Mouse (Mus musculus): ENCODE results near the gene Dusp27. TPM values are rescaled to one million over a fixed set of nuclear protein-coding genes. Genes with fewer than 3 reads are reported as not detected.

Gene Dusp27
- polyA plus RNA-seq, 1 experiment from 2014 or later = 1.1 TPM

- H3K27ac ChIP-seq = no peak overlapping the region
- H3K27me3 ChIP-seq (ENCODE audit: control insufficient read depth, insufficient read depth, low read length) = no peaks in the 10 kb centered on the region
- H3K4me3 ChIP-seq (replicated peaks; ENCODE audit: low read length) = no peak overlapping the region
- H3K4me2 ChIP-seq (replicated peaks) = no peak overlapping the region
- no peak overlapping the region for H3K9ac ChIP-seq
- no peaks in the 10 kb centered on the region for H3K9me3 ChIP-seq (ENCODE audit: control insufficient read depth, low read length)
- H3K36me3 ChIP-seq (replicated peaks; ENCODE audit: control insufficient read depth, insufficient read depth) = no peaks in the 10 kb centered on the region
- DNase-seq (ENCODE audit: low spot score) (no peak), ATAC-seq (ENCODE audit: low FRiP score) (no peak)
- 90% methylated on average over 1 of the region's 1 CpGs for WGBS
- 0 out of 2 replicates have a peak, but pooled peaks cover 6% of the 10 kb centered on the region for H3K4me1 ChIP-seq (replicated peaks; ENCODE audit: control insufficient read depth, insufficient read depth, low read length)
These were observed 4.7 kb downstream of the Dusp27 start for GRCm38 (mm10) chr1:166123045-166123444.

- no peak for DNase-seq (ENCODE audit: low spot score)
- Histone ChIP-seq H3K27ac (no peak overlapping the region), H3K4me3 (replicated peaks; ENCODE audit: low read length) (no peak overlapping the region), H3K36me3 (replicated peaks; ENCODE audit: control insufficient read depth, insufficient read depth) (no peaks in the 10 kb centered on the region), H3K4me2 (replicated peaks) (no peak overlapping the region), H3K9me3 (ENCODE audit: control insufficient read depth, low read length) (no peaks in the 10 kb centered on the region), H3K27me3 (ENCODE audit: control insufficient read depth, insufficient read depth, low read length) (no peaks in the 10 kb centered on the region), H3K4me1 (replicated peaks; ENCODE audit: control insufficient read depth, insufficient read depth, low read length) (0 out of 2 replicates have a peak, but pooled peaks cover 6% of the 10 kb centered on the region), H3K9ac (no peak overlapping the region)
- 82% methylated on average over 7 of the region's 7 CpGs for WGBS
- no peak for ATAC-seq (ENCODE audit: low FRiP score)
These were observed 5.6 kb downstream of the Dusp27 start for GRCm38 (mm10) chr1:166122114-166122513.

- ATAC-seq (ENCODE audit: low FRiP score) (0 out of 2 replicates have a peak, but pooled peaks have one; percentile 34), DNase-seq (ENCODE audit: low spot score) (no peak)
- Histone ChIP-seq H3K4me2 (replicated peaks) (peak overlapping the region; percentile 10; the same call in 1 of the 2 replicates), H3K27ac (peak overlapping the region; percentile 39), H3K27me3 (ENCODE audit: control insufficient read depth, insufficient read depth, low read length) (no peaks in the 10 kb centered on the region), H3K4me3 (replicated peaks; ENCODE audit: low read length) (no peak overlapping the region), H3K4me1 (replicated peaks; ENCODE audit: control insufficient read depth, insufficient read depth, low read length) (0 out of 2 replicates have a peak, but pooled peaks cover 6% of the 10 kb centered on the region), H3K9me3 (ENCODE audit: control insufficient read depth, low read length) (no peaks in the 10 kb centered on the region), H3K36me3 (replicated peaks; ENCODE audit: control insufficient read depth, insufficient read depth) (no peaks in the 10 kb centered on the region), H3K9ac (0 out of 2 replicates have a peak overlapping the region, but pooled peaks have one; percentile 11)
- WGBS = 55% methylated on average over 13 of the region's 13 CpGs
These were observed 9.7 kb downstream of the Dusp27 start for GRCm38 (mm10) chr1:166117866-166118639.

- H3K27me3 ChIP-seq (ENCODE audit: control insufficient read depth, insufficient read depth, low read length) = no peaks in the 10 kb centered on the region; the same call in 1 of the 2 replicates
- H3K4me2 ChIP-seq (replicated peaks) = no peak overlapping the region
- 90% methylated on average over 4 of the region's 4 CpGs for WGBS
- ATAC-seq (ENCODE audit: low FRiP score) = no peak
- H3K9me3 ChIP-seq (ENCODE audit: control insufficient read depth, low read length) = no peaks in the 10 kb centered on the region
- no peak overlapping the region for H3K27ac ChIP-seq
- 0 out of 2 replicates have a peak, but pooled peaks cover 6% of the 10 kb centered on the region for H3K4me1 ChIP-seq (replicated peaks; ENCODE audit: control insufficient read depth, insufficient read depth, low read length)
- no peaks in the 10 kb centered on the region for H3K36me3 ChIP-seq (replicated peaks; ENCODE audit: control insufficient read depth, insufficient read depth)
- no peak for DNase-seq (ENCODE audit: low spot score)
- no peak overlapping the region for H3K4me3 ChIP-seq (replicated peaks; ENCODE audit: low read length)
- H3K9ac ChIP-seq = no peak overlapping the region
These were observed 12.0 kb downstream of the Dusp27 start for GRCm38 (mm10) chr1:166115719-166116118.

GRCm38 (mm10) chr1:166114986-166115385 lies 12.7 kb downstream of the Dusp27 start:
- no peak overlapping the region for H3K9ac ChIP-seq
- 89% methylated on average over 3 of the region's 3 CpGs for WGBS
- no peaks in the 10 kb centered on the region for H3K9me3 ChIP-seq (ENCODE audit: control insufficient read depth, low read length)
- H3K4me3 ChIP-seq (replicated peaks; ENCODE audit: low read length) = no peak overlapping the region
- H3K27ac ChIP-seq = no peak overlapping the region
- H3K4me2 ChIP-seq (replicated peaks) = no peak overlapping the region
- no peak for ATAC-seq (ENCODE audit: low FRiP score)
- H3K36me3 ChIP-seq (replicated peaks; ENCODE audit: control insufficient read depth, insufficient read depth) = no peaks in the 10 kb centered on the region
- DNase-seq (ENCODE audit: low spot score) = no peak
- H3K4me1 ChIP-seq (replicated peaks; ENCODE audit: control insufficient read depth, insufficient read depth, low read length) = 0 out of 2 replicates have a peak, but pooled peaks cover 6% of the 10 kb centered on the region
- no peaks in the 10 kb centered on the region; the same call in 1 of the 2 replicates for H3K27me3 ChIP-seq (ENCODE audit: control insufficient read depth, insufficient read depth, low read length)

GRCm38 (mm10) chr1:166105464-166105863 lies 22.3 kb downstream of the Dusp27 start:
- Histone ChIP-seq H3K9ac (no peak overlapping the region), H3K27ac (no peak overlapping the region), H3K4me1 (replicated peaks; ENCODE audit: control insufficient read depth, insufficient read depth, low read length) (no peaks in the 10 kb centered on the region), H3K36me3 (replicated peaks; ENCODE audit: control insufficient read depth, insufficient read depth) (no peaks in the 10 kb centered on the region), H3K27me3 (ENCODE audit: control insufficient read depth, insufficient read depth, low read length) (no peaks in the 10 kb centered on the region), H3K9me3 (ENCODE audit: control insufficient read depth, low read length) (no peaks in the 10 kb centered on the region), H3K4me3 (replicated peaks; ENCODE audit: low read length) (no peak overlapping the region), H3K4me2 (replicated peaks) (no peak overlapping the region)
- no peak for ATAC-seq (ENCODE audit: low FRiP score)
- WGBS = 76% methylated on average over 6 of the region's 6 CpGs
- DNase-seq (ENCODE audit: low spot score) = no peak

GRCm38 (mm10) chr1:166104858-166105257 lies 22.9 kb downstream of the Dusp27 start:
- H3K27me3 ChIP-seq (ENCODE audit: control insufficient read depth, insufficient read depth, low read length) = no peaks in the 10 kb centered on the region
- ATAC-seq (ENCODE audit: low FRiP score) (no peak), DNase-seq (ENCODE audit: low spot score) (no peak)
- H3K36me3 ChIP-seq (replicated peaks; ENCODE audit: control insufficient read depth, insufficient read depth) = no peaks in the 10 kb centered on the region
- H3K9ac ChIP-seq = no peak overlapping the region
- no peak overlapping the region for H3K4me2 ChIP-seq (replicated peaks)
- H3K27ac ChIP-seq = no peak overlapping the region
- no peaks in the 10 kb centered on the region for H3K9me3 ChIP-seq (ENCODE audit: control insufficient read depth, low read length)
- H3K4me1 ChIP-seq (replicated peaks; ENCODE audit: control insufficient read depth, insufficient read depth, low read length) = no peaks in the 10 kb centered on the region
- 89% methylated on average over 3 of the region's 3 CpGs for WGBS
- no peak overlapping the region for H3K4me3 ChIP-seq (replicated peaks; ENCODE audit: low read length)

GRCm38 (mm10) chr1:166102920-166103608 lies 24.7 kb downstream of the Dusp27 start:
- ATAC-seq (ENCODE audit: low FRiP score) (no peak), DNase-seq (ENCODE audit: low spot score) (peak; percentile 39)
- no peaks in the 10 kb centered on the region for H3K27me3 ChIP-seq (ENCODE audit: control insufficient read depth, insufficient read depth, low read length)
- no peaks in the 10 kb centered on the region for H3K36me3 ChIP-seq (replicated peaks; ENCODE audit: control insufficient read depth, insufficient read depth)
- H3K4me2 ChIP-seq (replicated peaks) = no peak overlapping the region
- no peak overlapping the region for H3K27ac ChIP-seq
- 55% methylated on average over 11 of the region's 11 CpGs for WGBS
- H3K9ac ChIP-seq = no peak overlapping the region
- H3K9me3 ChIP-seq (ENCODE audit: control insufficient read depth, low read length) = no peaks in the 10 kb centered on the region
- H3K4me3 ChIP-seq (replicated peaks; ENCODE audit: low read length) = no peak overlapping the region
- no peaks in the 10 kb centered on the region for H3K4me1 ChIP-seq (replicated peaks; ENCODE audit: control insufficient read depth, insufficient read depth, low read length)

GRCm38 (mm10) chr1:166098120-166098519 lies 29.6 kb downstream of the Dusp27 start:
- no peak overlapping the region for H3K4me3 ChIP-seq (replicated peaks; ENCODE audit: low read length)
- H3K9ac ChIP-seq = no peak overlapping the region
- ATAC-seq (ENCODE audit: low FRiP score) = no peak
- H3K27me3 ChIP-seq (ENCODE audit: control insufficient read depth, insufficient read depth, low read length) = no peaks in the 10 kb centered on the region
- no peaks in the 10 kb centered on the region for H3K9me3 ChIP-seq (ENCODE audit: control insufficient read depth, low read length)
- H3K36me3 ChIP-seq (replicated peaks; ENCODE audit: control insufficient read depth, insufficient read depth) = no peaks in the 10 kb centered on the region
- no peaks in the 10 kb centered on the region for H3K4me1 ChIP-seq (replicated peaks; ENCODE audit: control insufficient read depth, insufficient read depth, low read length)
- H3K4me2 ChIP-seq (replicated peaks) = no peak overlapping the region
- H3K27ac ChIP-seq = no peak overlapping the region
- DNase-seq (ENCODE audit: low spot score) = no peak
- 90% methylated on average over 2 of the region's 2 CpGs for WGBS

All from hindbrain, embryonic 14.5 days (tissue).